Mouse (Mus musculus) embryonic facial prominence, embryonic 11.5 days (tissue): Measurements from ENCODE around the gene Setd1b. TPM values are rescaled to one million over a fixed set of nuclear protein-coding genes. Genes with fewer than 3 reads are reported as not detected.

Experiments used
- ATAC-seq: fragments of 200-750 bp; cut with Nextera tagmentation; replicated peaks from 2 replicates; pipeline ENCODE4 v1.8.0; 2017; ENCODE audit warnings: low read depth; ENCODE audit not compliant: insufficient number of reproducible peaks, low FRiP score, low TSS enrichment
- DNase-seq: peaks from one replicate; pipeline ENCODE4 v3.0.0-alpha.2; 2015; ENCODE audit warnings: low spot score
- H3K27ac ChIP-seq: fragments of 300-500 bp; sonication (generic); replicated peaks from 2 replicates; pipeline ENCODE4 v1.5.1; 2014; ENCODE audit warnings: mild to moderate bottlenecking, low read depth, low read length, control low read depth
- H3K27me3 ChIP-seq: fragments of 300-500 bp; sonication (generic); 2 replicates; pipeline ENCODE4 v1.6.1; 2014; ENCODE audit warnings: mild to moderate bottlenecking, low read length, moderate library complexity, mixed read lengths; ENCODE audit not compliant: control insufficient read depth, insufficient read depth
- H3K36me3 ChIP-seq: fragments of 300-500 bp; sonication (generic); replicated peaks from 2 replicates; pipeline ENCODE4 v1.6.1; 2014; ENCODE audit warnings: low read depth, mild to moderate bottlenecking, low read length, moderate library complexity, mixed read lengths; ENCODE audit not compliant: control insufficient read depth, insufficient read depth
- H3K4me1 ChIP-seq: fragments of 300-500 bp; sonication (generic); 2 replicates; pipeline ENCODE4 v1.6.1; 2014; ENCODE audit warnings: low read length, mixed read lengths; ENCODE audit not compliant: control insufficient read depth, insufficient read depth
- H3K4me2 ChIP-seq: fragments of 300-500 bp; sonication (generic); 2 replicates; pipeline ENCODE4 v1.6.1; 2014; ENCODE audit warnings: low read depth, mild to moderate bottlenecking, control low read depth, low read length, moderate library complexity
- H3K4me3 ChIP-seq: fragments of 300-500 bp; sonication (generic); 2 replicates; pipeline ENCODE4 v1.5.1; 2014; ENCODE audit warnings: low read depth, low read length, control low read depth
- H3K9ac ChIP-seq: fragments of 300-500 bp; sonication (generic); replicated peaks from 2 replicates; pipeline ENCODE4 v1.6.1; 2014; ENCODE audit warnings: mild to moderate bottlenecking, control low read depth, low read length
- H3K9me3 ChIP-seq: fragments of 300-500 bp; sonication (generic); replicated peaks from 2 replicates; pipeline ENCODE4 v1.6.1; 2016; ENCODE audit warnings: mild to moderate bottlenecking, low read length, inconsistent platforms, mixed read lengths; ENCODE audit not compliant: control insufficient read depth
- WGBS: fragments of 180-500 bp; shearing (Covaris S2); extraction: QIAGEN DNeasy Blood & Tissue Kit; methylation state at CpG from one replicate; pipeline ENCODE4 v1.1.7; 2014; 5-methylcytosine and 5-hydroxymethylcytosine counted together
- polyA plus RNA-seq: library from polyadenylated mRNA; unstranded; fragments of >200 nt; fragmentation: Nextera tagmentation; extraction: Ambion mirVana; gene quantifications from 2 replicates; pipeline ENCODE4 v1.2.1, GENCODE M21; 2014

The Setd1b gene
- polyA plus RNA-seq, 1 experiment from 2014 or later: 9.6 TPM

GRCm38 (mm10) chr5:123139722-123140627 lies 2.0 kb upstream of the Setd1b start:
- H3K36me3 ChIP-seq: no peaks in the 10 kb centered on the region
- H3K4me2 ChIP-seq: peak overlapping the region; percentile 92
- H3K9ac ChIP-seq: peak overlapping the region; percentile 100
- H3K27ac ChIP-seq: peak overlapping the region; percentile 100
- no peaks in the 10 kb centered on the region for H3K9me3 ChIP-seq
- under 1% methylated on average over 28 of the region's 28 CpGs for WGBS
- ATAC-seq: no peak
- DNase-seq: peak; percentile 59
- H3K4me3 ChIP-seq: peak overlapping the region; percentile 98
- H3K4me1 ChIP-seq: peaks cover 10% of the 10 kb centered on the region
- no peaks in the 10 kb centered on the region for H3K27me3 ChIP-seq

- peak; percentile 54 for ATAC-seq
- H3K4me3 ChIP-seq: peak overlapping the region; percentile 98
- peak; percentile 95 for DNase-seq
- H3K27me3 ChIP-seq: no peaks in the 10 kb centered on the region
- under 1% methylated on average over 31 of the region's 31 CpGs for WGBS
- no peaks in the 10 kb centered on the region for H3K9me3 ChIP-seq
- peaks cover 11% of the 10 kb centered on the region for H3K4me1 ChIP-seq
- peak overlapping the region; percentile 100 for H3K27ac ChIP-seq
- peak overlapping the region; percentile 99 for H3K4me2 ChIP-seq
- peak overlapping the region; percentile 99 for H3K9ac ChIP-seq
- H3K36me3 ChIP-seq: peaks cover 2% of the 10 kb centered on the region; the same call in 1 of the 2 replicates
Measured at GRCm38 (mm10) chr5:123140694-123141554, 1.1 kb upstream of the Setd1b start.

DNA sequence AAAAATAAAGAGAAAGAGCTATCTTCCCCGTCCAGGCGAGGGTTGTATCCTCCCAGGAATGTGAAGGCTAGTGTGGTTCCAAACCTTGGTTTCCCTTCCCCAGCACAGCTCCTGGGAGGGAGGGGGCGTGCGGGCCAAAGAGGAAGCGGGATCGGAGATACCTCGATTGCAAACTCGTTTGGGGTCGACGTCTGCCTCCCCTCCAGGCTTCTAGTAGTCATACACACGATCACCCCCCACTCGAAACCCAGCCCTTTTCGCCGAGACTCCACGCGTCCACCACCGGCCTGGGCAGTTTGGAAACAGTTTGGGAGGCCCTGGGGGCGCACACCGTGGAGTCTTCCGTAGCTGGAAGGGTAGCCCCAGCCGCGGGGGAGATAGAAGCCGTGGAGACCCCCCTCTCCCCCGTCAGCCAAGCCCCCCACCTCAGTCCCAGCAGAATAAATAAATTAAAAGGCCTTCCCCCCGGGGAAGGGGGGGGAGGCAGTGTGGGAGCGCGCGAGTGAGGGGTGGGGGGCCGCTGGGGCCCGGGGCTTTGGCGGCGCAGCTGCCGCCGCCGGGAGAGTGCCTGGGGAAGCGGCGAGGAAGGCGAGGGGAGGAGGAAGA lies 335 bp upstream of the Setd1b start:
- DNase-seq (peak; percentile 67), ATAC-seq (0 out of 2 replicates have a peak, but pooled peaks have one; percentile 5)
- WGBS: under 1% methylated on average over 33 of the region's 38 CpGs
- Histone ChIP-seq H3K36me3 (peaks cover 2% of the 10 kb centered on the region; the same call in 1 of the 2 replicates), H3K4me3 (peak overlapping the region; percentile 98), H3K9ac (peak overlapping the region; percentile 99), H3K27ac (peak overlapping the region; percentile 100), H3K4me1 (peaks cover 8% of the 10 kb centered on the region; the same call in 1 of the 2 replicates), H3K27me3 (no peaks in the 10 kb centered on the region), H3K9me3 (no peaks in the 10 kb centered on the region), H3K4me2 (peak overlapping the region; percentile 99)

DNA sequence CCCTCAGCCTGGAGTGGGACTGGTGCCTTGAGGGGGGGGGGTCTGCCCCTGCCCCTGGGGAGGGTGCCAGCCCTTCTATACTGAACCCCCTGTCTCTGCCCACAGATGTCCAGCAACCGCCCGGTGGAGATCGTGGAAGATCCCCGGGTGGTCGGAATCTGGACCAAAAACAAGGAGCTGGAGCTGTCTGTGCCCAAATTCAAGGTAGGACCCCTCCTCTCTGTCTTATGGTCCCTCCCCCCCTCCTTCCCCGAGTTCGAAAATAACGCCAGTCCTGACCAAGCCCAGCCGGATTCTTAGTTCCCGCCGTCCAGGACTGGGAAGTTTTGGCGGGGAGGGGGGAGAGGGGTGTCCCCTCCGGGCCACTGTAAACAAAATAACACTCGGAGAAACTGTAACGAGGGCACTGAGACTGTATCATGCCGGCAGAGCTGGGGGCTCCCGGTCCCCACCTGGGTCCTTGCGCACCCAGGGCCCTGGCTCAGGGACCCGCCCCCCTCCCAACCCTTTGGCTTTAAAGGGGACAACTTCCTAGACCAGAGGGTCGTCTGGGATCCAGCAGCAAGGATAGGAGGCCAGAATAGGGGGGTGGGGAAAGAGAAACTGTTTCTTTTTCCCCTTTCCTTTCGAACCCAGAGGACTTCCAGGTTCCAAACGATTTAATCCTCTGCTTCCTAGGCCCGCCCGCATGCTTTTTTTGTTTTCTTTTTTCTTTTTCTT lies 1.4 kb downstream of the Setd1b start:
- no peak for ATAC-seq

GRCm38 (mm10) chr5:123143971-123144745 lies 2.2 kb downstream of the Setd1b start:
- ATAC-seq (no peak), DNase-seq (no peak)

More for the DNA sequence above, 1.4 kb downstream of the Setd1b start:
- Histone ChIP-seq H3K27ac (0 out of 2 replicates have a peak overlapping the region, but pooled peaks have one; percentile 100), H3K36me3 (peaks cover 10% of the 10 kb centered on the region; the same call in 1 of the 2 replicates), H3K9me3 (no peaks in the 10 kb centered on the region), H3K4me3 (peak overlapping the region; percentile 98), H3K27me3 (no peaks in the 10 kb centered on the region), H3K9ac (peak overlapping the region; percentile 99), H3K4me1 (peaks cover 4% of the 10 kb centered on the region; the same call in 1 of the 2 replicates), H3K4me2 (peak overlapping the region; percentile 99)
- peak; percentile 75 for DNase-seq
- WGBS: 1% methylated on average over 24 of the region's 24 CpGs

GRCm38 (mm10) chr5:123144746-123145590 lies 3.0 kb downstream of the Setd1b start:
- peaks cover 7% of the 10 kb centered on the region for H3K4me1 ChIP-seq
- peaks cover 10% of the 10 kb centered on the region; the same call in 1 of the 2 replicates for H3K36me3 ChIP-seq
- WGBS: 41% methylated on average over 20 of the region's 20 CpGs
- no peaks in the 10 kb centered on the region for H3K27me3 ChIP-seq
- H3K4me3 ChIP-seq: peak overlapping the region; percentile 98
- no peak overlapping the region for H3K27ac ChIP-seq
- H3K9ac ChIP-seq: no peak overlapping the region
- DNase-seq (no peak), ATAC-seq (no peak)
- H3K4me2 ChIP-seq: peak overlapping the region; percentile 99
- no peaks in the 10 kb centered on the region for H3K9me3 ChIP-seq

More at GRCm38 (mm10) chr5:123143971-123144745, 2.2 kb downstream of the Setd1b start:
- Histone ChIP-seq H3K27me3 (no peaks in the 10 kb centered on the region), H3K36me3 (peaks cover 10% of the 10 kb centered on the region; the same call in 1 of the 2 replicates), H3K9ac (peak overlapping the region; percentile 99), H3K4me1 (peaks cover 4% of the 10 kb centered on the region), H3K9me3 (no peaks in the 10 kb centered on the region), H3K27ac (no peak overlapping the region), H3K4me3 (peak overlapping the region; percentile 98), H3K4me2 (peak overlapping the region; percentile 99)
- WGBS: 7% methylated on average over 17 of the region's 17 CpGs
